Mouse (Mus musculus): Measurements from ENCODE around the gene Golga2.
"Not testable (repeated sequence)": the region's sequence is repeated elsewhere in the genome, so short reads cannot be mapped to it uniquely, and the experiment has no call there.

The Golga2 gene

DNA sequence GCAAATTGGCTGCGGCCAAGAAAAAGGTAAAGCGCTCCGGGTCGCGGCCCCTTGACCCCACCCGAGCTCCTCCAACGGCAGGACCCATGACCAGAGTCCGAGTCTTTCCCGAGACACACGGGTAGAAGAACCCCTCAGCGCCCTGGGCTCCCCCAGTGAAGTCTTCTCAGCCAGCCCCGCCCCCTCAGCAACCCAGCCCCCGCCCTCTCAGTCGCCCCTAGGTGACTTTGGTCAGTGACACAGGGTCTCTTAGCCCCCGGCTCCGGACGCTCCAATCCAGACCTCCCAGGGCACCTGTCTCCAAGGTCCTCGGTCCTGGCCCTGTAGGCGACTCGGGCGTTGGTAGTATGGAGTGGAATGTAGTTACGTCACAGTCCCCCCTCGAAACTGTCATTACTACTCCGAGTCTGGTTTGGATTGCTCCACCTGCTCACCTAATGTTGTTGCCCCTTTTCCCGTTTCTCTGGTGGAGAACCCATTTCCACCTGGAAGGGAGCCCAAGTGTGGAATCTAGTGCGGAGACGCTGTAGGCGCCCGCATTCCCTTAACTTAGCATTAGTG, 1.3 kb downstream of the Golga2 start:
- no peak for DNase-seq (ENCODE audit: low read depth, low spot score)

DNA sequence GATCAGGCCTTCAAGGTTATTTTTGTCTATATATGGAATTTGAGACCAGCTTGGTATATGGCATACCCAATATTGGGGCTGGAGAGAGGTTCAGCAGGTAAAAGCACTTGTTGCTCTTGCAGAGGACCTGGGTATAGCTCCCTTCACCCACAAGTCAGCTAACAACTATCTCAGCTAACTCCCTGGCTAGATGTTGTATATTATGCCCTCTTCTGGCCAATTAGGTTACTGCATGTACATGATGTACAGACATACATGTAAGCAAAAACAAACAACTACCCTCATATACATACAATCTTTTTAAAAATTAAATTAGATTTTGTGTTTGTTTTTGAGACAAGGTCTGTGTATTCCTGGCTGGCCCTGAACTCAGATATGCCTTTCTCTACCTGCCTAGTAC, 2.4 kb downstream of the Golga2 start:
- DNase-seq (ENCODE audit: low read depth, low spot score) = no peak

DNA sequence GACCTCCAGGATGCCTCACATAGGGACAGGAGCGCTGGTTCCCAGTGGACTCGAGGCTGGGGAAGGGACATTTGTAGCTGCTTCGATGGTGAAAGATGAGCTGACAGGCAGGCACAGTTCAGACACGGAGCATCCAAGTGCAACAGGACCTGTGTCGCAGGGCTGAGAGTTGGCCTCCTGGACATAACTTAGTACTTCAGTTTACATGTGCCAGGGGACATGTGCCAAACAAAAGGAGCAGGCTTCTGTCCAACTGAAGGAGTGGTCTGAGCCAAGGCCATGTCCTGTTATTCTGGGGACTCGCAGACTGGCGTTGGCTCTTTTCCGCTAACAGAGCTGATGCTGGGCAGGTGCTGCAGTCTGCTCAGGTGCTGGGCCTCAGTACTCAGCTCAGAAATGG, 7.2 kb downstream of the Golga2 start:
- DNase-seq (ENCODE audit: low read depth, low spot score) = no peak

DNA sequence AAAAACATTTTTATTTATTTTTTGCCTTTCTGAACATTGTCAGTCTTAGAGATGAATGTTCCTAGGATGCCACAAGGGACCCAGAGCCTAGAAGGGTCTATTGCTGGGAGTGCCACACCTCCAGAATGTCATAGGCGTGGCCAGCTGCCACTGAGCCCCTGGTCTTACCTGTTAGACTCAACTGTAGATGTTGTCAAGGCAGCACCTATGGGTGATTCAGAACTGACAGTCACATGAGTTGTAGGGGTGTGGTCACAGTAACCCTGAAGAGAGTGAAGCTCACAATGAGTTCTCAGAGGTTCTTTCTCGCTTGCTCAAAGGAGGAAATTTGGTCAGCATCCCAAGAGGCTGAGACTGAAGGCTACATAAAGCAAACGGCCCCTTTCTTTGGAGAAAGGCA, 8.1 kb downstream of the Golga2 start:
- DNase-seq (ENCODE audit: low read depth, low spot score) = no peak

DNA sequence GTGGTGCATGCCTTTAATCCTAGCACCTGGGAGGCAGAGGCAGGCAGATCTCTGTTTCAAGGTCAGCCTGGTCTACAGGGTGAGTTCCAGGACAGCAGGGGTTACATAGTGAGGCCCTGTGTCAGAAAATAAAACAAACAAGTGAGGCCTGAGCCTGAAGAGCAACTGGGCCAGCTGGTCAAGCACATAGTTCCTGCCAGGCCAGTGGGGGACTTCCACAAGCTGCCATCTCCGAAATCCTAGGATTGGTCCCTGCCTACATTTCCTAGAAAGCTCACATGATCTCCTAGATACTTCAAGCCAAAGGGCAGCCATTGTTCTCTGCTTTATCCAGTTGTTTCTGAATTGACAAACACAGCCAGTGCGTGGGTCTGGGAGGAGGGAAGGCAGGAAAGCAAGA, 8.7 kb downstream of the Golga2 start:
- not testable (repeated sequence) for DNase-seq (ENCODE audit: low read depth, low spot score)

DNA sequence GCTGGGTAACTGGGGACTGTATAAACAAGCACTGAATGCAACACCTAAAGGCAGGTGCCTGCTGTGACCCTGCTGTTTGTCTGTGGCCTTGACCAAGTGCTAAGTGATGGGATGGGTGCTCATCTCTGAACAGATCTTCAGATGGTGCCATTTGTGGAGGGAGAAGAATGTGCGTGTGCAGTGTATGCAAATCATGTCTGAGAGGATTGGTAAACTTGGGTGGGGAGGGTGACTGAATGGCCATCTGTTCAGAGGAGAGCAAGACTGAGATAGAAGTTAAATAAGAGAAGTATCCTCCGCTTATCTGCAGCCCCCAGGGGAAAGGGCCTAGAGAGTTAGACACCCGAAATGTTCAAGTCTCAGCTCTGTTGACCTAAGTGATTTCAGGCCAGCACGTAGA, 12.3 kb downstream of the Golga2 start:
- no peak for DNase-seq (ENCODE audit: low read depth, low spot score)

DNA sequence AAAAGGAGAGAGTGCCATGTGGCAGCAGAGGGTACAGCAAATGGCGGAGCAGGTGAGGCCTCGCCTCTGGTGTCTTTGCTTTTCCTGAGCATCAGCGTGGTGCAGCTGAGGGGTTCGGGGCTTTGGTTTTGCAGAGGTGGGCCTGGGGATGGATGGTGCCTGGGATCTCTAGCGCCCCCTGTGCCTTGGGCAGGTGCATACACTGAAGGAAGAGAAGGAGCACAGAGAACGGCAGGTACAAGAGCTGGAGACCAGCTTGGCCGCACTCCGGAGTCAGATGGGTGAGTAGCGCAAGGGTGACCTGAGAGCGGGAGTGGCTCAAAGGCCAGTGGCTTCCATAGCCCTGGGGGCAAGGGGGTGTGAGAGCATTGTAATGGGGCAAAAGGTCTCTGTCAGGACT, 15.8 kb downstream of the Golga2 start:
- DNase-seq (ENCODE audit: low read depth, low spot score) = no peak

DNA sequence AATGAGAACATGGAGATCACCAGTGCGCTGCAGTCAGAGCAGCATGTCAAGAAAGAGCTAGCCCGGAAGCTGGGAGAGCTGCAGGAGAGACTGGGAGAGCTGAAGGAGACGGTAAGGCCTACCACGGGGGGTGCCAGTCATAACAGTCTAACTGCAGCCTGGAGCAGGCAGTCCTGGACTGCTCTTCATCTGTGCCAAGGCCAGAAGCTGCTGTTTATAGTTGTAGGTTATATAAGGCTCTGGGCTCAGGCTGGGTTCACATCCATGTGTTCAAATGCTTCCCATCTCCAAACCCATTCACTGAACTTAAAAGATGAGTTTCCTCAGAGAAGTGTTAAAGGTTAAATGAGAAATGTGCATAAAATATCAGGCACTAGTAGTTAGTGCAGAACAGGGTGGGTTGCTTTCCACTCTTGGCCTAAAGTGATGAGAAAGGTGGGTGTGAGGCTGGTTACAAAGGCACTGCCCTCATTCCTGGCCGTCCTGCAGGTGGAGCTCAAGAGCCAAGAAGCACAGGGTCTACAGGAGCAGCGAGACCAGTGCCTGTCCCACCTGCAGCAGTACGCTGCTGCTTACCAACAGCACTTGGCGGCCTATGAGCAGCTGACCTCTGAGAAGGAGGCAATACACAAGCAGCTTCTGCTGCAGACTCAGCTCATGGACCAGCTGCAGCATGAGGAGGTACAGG, 17.1 kb downstream of the Golga2 start:
- DNase-seq (ENCODE audit: low read depth, low spot score) = no peak

DNA sequence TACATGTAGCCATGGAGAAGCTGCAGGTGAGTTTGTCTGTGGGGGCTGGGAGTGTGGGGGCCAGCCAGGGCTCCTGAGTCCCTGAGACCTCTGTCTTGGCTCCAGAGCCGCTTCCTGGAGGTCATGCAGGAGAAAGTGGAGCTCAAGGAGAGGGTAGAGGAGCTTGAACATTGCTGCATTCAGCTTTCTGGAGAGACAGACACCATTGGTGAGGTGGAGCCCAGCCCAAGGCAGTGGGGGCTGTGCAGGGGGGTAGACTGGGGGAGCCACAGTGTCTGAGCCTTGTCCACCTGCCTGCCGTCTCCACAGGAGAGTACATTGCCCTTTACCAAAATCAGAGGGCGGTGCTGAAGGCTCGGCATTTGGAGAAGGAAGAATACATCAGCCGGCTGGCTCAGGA, 18.5 kb downstream of the Golga2 start:
- DNase-seq (ENCODE audit: low read depth, low spot score) = no peak

DNA sequence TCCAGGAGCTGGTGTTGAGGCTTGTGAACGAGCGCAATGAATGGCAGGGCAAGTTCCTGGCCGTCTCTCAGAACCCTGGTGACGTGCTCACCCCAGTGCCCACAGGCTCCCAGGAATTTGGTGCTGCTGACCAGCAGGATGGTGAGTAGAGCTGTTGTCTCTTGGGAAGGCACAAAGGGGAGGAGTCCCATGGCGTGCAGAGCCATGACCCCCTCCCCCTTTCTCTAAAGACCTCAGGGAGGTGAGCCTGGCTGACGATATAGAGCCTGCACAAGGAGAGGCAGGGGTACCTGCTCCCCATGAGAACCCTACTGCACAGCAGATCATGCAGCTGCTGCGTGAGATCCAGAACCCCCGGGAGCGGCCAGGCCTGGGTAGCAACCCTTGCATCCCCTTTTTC, 19.0 kb downstream of the Golga2 start:
- DNase-seq (ENCODE audit: low read depth, low spot score) = no peak

DNA sequence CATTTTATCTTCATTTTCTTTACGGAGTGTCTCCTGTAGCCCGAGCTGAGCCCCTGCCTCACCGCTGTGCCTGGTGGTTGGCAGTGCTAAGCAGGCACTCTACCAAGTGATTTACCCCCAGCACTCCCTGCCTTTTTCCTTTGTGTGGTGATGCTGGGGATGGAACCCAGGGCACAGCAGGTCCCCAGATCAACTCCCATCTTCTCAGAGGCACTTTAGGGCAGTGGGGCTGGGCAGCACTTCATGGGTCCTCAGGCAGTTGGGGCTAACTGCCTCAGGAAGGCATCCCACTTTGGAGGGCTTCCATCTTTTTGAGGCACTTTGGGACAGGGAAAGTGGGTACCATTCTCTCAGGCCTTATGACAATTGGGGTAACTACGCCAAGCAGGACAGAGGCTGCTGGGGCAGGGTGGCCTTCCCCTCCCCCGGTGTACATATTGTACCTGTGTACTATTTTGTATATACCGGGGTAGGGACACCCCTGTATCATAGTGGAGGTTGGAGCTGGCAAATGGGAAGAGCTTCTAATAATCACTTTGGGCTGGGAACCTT, 20.1 kb downstream of the Golga2 start:
- no peak for DNase-seq (ENCODE audit: low read depth, low spot score)

DNA sequence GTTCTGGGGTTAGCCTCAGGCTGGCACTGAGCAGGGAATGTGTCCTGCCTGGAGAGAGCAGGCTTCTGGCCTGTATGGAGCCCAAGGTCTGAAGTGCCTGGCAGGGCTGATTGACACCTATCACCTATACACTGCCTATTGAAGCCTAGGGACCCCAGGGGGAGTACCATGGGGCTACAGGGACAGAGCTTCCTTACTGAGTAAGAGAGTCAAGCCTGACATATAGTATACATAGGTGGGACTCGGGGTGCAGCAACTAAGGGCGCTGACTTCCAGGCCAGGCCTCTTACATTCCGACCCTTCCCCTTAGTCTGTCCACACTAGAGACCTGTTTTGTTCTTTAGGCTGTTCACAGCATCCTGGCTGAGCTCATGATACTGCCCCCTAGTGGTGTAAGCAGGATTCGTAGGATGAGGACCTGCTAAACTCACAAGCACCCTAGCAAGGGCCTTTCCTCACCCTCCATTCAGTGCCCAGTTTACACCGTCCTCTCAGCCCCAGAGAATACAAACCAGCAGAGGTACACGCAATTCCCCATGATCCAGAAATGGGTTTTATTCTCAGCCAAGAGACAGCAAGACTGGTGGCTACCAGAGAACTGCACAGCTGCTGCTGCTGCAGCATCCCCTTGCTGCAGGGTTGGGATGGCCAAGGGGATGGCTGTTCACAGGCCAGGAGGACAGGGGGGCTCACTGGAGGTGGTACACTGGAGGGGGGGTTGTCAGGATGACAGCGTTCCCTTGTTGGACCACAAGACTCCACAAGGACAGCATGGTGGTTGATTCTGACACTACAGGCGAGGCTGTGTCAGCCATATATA, 21.0 kb downstream of the Golga2 start:
- DNase-seq (ENCODE audit: low read depth, low spot score) = no peak

DNA sequence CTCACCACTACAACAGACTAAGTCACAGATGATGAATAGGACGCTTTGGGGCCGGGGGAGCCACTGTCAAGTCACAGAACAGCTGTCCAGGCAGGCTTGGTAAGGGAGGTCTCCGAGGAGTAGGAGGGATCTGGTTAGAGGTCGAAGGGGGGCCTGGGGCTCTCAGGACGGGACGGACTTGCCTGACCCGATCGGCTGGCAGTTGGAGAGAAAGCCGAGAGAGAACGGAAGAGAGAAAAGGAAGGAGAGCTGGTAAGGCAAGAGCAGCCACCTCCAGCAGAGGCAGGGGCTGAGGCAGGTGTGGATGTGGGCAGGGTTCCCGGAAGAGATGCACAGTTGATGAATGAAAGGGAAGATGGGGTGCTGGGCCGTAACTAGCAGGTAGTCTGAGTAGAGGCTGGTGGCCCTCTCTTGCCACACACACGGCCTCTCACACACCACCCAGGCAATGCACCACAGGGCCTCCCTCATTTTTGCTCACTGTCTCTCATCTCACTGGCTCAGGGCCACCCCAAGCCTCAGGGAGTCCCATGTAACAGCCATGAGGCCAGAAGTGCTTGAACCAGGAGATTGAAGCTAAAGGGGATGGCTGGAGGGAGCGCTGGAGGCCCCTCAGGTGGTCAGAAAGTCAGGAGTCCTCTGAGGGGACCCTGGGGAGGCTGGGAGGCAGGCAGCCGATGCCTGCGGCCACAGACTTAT, 21.8 kb downstream of the Golga2 start:
- no peak for DNase-seq (ENCODE audit: low read depth, low spot score)

DNA sequence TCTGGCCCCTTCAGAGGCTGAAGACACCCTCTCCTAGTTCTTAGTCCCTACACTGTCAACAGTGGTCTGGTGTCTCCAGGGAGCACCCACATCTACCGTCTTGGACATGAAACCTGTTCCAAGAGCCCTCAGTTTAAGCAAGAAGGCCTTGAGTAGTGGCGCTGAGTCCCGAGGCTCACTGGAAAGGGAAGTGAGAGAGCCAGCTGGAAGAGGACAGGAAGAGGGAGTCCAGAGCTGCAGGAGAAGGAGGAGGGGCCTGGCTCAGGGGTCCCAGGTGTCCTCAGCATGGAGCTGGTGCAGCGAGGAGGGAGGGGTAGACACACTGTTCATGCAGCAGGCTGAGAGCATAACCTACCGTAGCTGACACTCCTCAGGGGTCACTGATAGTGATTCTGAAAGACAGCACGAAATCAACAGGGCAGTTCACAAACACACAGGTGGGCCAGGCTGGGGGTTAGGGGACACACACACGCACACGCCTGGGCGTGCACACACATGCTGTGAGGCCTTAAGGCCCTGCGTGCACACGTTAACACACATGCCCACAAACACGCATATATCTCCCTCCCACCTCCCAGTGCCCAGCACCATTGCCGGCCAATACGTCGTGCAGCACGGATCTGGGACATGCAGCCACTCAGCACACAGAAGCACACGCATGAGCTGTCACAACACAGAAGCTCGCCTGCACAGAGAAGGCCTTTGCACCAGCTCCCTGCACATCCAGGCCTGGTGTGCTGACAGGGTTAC, 23.1 kb downstream of the Golga2 start:
- DNase-seq (ENCODE audit: low read depth, low spot score) = no peak

DNA sequence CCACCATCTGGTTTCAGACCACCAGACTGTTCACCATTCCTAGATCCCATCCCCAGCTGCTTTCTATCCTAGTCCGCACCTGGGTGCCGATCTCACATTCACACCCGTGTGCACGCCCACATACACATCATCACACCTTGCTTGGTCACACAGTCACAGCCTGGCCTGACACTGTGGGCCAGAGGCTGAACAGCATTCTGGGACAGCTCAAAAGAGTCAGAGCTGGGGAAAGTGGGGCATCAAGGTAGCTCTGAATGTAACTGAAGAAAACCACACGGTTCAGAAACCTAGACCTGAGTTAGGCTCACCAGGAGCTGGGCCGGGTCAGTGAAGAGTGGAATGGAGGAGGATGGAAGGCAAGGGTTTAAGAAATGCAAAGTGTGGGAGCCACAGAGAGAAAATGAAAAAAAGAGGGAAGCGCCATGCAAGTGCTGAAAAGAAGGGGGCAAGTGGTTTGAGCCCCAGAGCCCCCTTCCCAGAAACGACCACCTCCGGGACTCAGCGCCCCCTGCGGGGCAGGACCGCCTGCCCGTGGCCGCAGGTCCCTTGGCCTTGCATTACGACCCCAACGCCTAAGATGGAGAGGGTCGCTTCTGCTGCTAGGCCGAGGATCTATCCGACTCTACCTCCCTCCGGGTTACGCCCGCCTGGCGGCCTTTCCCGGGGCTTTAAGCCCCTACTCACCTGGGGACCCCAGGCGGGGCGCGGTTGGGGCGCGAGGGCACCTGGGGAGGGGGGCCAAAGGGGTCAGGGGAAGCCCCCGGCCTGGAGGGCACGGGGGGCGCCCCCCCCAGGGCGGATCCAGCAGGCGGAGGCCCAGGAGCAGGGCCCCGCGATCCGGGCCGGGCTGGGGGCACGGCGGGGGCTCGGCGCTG, 24.5 kb downstream of the Golga2 start:
- no peak for DNase-seq (ENCODE audit: low read depth, low spot score)

DNA sequence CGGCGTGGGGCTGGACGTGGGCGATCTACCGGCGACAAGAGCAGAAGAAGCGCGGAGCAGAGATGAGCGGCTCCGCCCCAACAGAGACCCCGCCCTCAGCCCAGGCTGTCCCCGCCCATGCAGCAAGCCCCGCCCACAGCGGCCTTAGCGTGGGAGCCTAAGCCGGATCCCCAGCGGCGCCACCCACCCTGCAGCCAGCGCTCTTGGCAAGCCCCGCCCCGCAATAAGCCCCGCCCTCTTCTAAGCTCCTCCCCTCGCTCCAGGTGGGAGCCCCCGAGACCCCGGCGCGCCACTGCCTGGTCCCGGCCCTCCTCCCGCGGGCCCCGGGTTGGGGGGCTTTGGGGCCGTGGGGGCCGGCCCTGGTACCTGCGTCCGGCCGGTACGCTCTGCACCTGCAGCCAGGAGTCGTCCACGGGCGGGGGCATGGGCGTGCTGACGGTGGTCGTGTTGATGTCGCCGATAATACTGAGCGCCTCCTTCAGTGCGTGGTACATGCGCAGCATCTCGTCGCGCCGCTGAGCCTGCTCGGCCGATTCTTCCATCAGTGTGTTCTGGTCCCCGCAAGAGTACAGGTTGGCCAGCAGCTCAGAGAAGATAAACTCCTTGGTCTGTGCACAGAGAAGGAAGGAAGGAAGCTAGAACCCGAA, 25.3 kb downstream of the Golga2 start:
- peak; percentile 84 for DNase-seq (ENCODE audit: low read depth, low spot score)

DNA sequence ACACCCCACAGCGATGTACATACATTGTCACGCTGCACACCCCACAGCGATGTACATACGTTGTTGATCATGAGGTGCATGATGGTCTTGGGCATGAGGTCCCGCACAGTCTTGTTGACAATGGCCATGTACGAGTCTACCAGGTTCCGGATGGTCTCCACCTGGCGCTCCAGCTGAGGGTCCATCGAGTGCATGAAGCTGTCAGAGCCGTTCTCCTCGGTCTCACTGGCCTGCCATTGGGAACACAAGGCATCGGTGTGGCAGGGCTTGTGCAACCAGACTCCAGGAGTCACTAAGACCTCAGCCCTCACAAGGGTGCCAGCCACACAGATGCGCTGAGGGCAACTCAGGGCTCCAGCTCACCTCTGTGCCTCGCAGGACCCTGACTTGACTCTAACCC, 27.6 kb downstream of the Golga2 start:
- DNase-seq (ENCODE audit: low read depth, low spot score) = no peak

DNA sequence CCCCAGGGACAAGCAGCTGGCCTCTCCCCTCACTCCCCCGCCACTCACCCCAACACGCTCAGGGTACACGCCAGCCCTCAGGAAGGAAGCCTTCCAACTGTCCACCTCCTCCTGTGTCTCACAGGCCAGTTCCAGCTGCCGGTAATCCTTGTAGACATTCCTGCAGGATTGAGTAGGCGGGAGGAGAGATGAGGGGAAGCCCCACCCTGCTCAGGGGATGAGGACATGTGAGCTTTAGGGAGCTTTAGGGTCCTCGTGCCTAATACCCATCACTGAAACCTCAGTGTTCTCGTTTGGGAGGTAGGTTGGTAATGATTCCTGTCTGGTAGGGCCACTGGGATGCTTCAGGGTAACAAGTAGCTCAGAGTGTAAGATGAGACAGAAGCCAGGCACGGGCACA, 28.6 kb downstream of the Golga2 start:
- no peak for DNase-seq (ENCODE audit: low read depth, low spot score)

DNA sequence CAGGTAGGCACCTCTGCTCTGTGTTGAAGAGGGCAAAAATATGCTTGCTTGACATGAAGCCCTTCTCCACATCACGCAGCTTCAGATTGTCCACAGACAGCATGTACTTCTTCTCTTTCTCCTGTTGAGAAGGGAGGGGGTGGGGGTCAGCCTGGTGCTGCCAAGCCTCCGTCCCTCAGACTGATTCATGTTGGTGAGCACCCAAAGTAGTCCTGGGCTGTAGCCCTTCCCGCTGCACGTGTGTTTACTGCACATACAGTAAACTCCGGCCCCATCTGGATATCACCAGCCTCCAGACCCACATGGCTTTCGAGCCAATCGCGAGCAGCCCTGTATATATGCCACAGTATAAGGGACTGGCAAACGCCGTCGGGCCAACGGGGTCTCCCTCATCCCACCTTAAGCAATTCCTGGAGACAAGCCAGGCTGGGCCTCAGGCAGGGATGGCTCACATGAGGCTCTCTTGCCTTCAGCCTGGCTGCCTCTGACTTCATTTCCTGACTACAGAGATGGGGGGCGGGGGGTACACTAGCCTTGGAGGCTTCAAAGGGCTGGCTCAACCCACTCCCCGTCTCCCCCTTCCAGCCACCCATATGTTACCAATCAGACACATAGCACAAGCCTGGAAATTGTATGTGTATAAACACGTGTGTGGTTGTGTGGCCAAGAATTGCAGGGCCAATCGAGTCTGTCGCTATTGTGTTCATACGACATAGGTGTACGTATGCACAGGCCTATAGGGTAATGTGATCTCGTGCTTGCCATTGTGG, 29.9 kb downstream of the Golga2 start:
- peak; percentile 62 for DNase-seq (ENCODE audit: low read depth, low spot score)

Measured in embryo, embryonic 11.5 days (tissue).